Mouse (Mus musculus): ENCODE data around the gene Dmpk. TPM values are rescaled to one million over a fixed set of nuclear protein-coding genes. Genes with fewer than 3 reads are reported as not detected.
A peak's percentile ranks its signal among the peaks of the same experiment; 100 is the strongest.
"Not testable (repeated sequence)": the region's sequence is repeated elsewhere in the genome, so short reads cannot be mapped to it uniquely, and the experiment has no call there.

Gene Dmpk
- polyA plus RNA-seq, 1 experiment, result 120 TPM

DNA sequence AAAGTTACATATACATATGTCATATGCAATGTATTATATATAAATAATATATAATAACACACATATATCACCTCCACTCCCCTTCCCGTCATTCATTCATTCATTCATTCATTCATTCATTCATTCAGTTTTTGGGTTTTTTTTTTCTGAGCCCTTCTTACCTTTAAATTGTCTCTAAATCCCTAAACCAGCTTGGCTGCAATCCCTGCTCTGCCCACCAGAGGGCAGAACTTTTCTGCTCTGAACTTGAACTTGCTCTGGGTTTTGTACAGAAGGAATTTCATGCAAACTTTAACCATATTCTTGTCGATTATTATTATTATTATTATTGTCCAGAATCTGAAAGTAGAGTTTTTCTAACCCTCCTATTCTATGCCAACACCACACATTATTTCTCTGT, 14.9 kb upstream of the Dmpk start:
- Histone ChIP-seq H3K36me3 (ENCODE audit: control insufficient read depth, insufficient read depth) (no peaks in the 10 kb centered on the region), H3K27me3 (ENCODE audit: control insufficient read depth, insufficient read depth, insufficient read length) (peaks cover 18% of the 10 kb centered on the region), H3K4me3 (ENCODE audit: insufficient read depth, poor library complexity, severe bottlenecking) (no peak overlapping the region), H3K79me2 (ENCODE audit: control insufficient read depth, insufficient read depth) (no peaks in the 10 kb centered on the region), H3ac (ENCODE audit: control insufficient read depth, insufficient read length, low read depth) (no peak overlapping the region), H3K79me3 (ENCODE audit: low read depth) (no peaks in the 10 kb centered on the region)
- no peak for TF ChIP-seq MAX (IDR thresholded peaks at IDR 0.05)
- TF ChIP-seq CEBPB (IDR thresholded peaks at IDR 0.05; ENCODE audit: low read depth), result no peak
- peak; percentile 13 for TF ChIP-seq CTCF (IDR thresholded peaks at IDR 0.05; ENCODE audit: control insufficient read depth, insufficient read depth, insufficient read length)
- TF ChIP-seq USF1 (IDR thresholded peaks at IDR 0.05; ENCODE audit: low read depth), result no peak

DNA sequence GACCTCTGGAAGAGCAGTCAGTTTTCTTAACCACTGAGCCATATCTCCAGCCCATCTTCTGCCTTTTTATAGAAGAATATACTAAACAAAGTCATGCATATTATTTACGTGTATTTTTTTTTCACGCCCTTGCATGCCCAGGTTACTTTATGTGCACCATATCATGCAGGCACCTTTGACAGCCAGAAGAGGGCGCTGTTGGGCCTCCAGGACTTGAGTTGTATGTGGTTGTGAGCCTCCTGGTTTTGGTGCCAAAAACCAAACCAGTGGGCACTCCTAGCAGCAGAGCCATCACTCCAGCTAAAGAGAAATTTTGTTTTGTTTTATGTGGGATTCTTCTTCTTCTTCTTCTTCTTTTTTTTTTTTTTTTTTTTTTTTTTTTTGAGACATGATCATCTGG, 14.1 kb upstream of the Dmpk start:
- no peak overlapping the region for H3ac ChIP-seq (ENCODE audit: control insufficient read depth, insufficient read length, low read depth)
- H3K79me2 ChIP-seq (ENCODE audit: control insufficient read depth, insufficient read depth), result no peaks in the 10 kb centered on the region
- no peak for TF ChIP-seq MYOD1 (IDR thresholded peaks at IDR 0.05; ENCODE audit: control insufficient read depth, insufficient read length, low read depth)
- TF ChIP-seq MAX (IDR thresholded peaks at IDR 0.05), result no peak
- no peak for TF ChIP-seq USF1 (IDR thresholded peaks at IDR 0.05; ENCODE audit: low read depth)
- no peaks in the 10 kb centered on the region for H3K79me3 ChIP-seq (ENCODE audit: low read depth)
- peaks cover 18% of the 10 kb centered on the region for H3K27me3 ChIP-seq (ENCODE audit: control insufficient read depth, insufficient read depth, insufficient read length)
- no peak overlapping the region for H3K4me3 ChIP-seq (ENCODE audit: insufficient read depth, poor library complexity, severe bottlenecking)
- H3K36me3 ChIP-seq (ENCODE audit: control insufficient read depth, insufficient read depth), result no peaks in the 10 kb centered on the region

DNA sequence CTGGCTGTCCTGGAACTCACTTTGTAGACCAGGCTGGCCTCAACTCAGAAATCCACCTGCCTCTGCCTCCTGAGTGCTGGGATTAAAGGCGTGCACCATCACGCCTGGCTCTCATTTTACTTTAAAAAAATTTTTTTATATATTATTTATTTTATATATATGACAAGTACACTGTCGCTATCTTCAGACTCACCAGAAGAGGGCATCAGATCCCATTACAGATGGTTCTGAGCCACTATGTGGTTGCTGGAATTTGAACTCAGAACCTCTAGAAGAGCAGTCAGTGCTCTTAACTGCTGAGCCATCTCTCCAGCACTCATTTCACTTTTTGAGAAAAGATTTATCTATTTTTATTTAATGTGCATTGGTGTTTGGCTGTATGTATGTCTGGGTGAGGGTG, 12.6 kb upstream of the Dmpk start:
- not testable (repeated sequence) for H3K4me3 ChIP-seq (ENCODE audit: insufficient read depth, poor library complexity, severe bottlenecking); H3K36me3 ChIP-seq (ENCODE audit: control insufficient read depth, insufficient read depth); H3ac ChIP-seq (ENCODE audit: control insufficient read depth, insufficient read length, low read depth); H3K27me3 ChIP-seq (ENCODE audit: control insufficient read depth, insufficient read depth, insufficient read length); H3K79me2 ChIP-seq (ENCODE audit: control insufficient read depth, insufficient read depth); H3K79me3 ChIP-seq (ENCODE audit: low read depth)

DNA sequence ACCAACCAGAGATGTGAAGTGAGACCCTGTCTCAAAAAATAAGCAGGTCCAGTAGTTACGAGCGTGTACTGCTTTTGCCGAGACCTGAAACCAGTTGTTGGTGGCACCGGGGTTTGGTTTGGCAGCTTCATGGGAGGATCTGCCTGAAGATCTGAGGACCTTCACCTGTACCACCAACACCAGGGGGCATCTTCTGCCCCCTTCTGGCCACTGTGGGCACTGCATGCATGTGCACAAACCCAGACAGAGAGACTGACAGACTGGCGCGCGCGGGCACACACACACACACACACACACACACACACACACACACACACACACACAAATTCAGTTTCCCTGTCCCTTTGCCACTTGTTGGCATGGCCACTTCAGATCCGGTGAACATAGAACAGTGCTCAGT, 10.1 kb upstream of the Dmpk start:
- H3K27me3 ChIP-seq (ENCODE audit: control insufficient read depth, insufficient read depth, insufficient read length), result no peaks in the 10 kb centered on the region
- peak; percentile 28 for TF ChIP-seq CTCF (IDR thresholded peaks at IDR 0.05; ENCODE audit: control insufficient read depth, insufficient read depth, insufficient read length)
- TF ChIP-seq FOSL1 (IDR thresholded peaks at IDR 0.05; ENCODE audit: insufficient read depth, low read length, poor library complexity, severe bottlenecking), result no peak
- no peak for TF ChIP-seq MAX (IDR thresholded peaks at IDR 0.05)
- no peak for TF ChIP-seq MYOD1 (IDR thresholded peaks at IDR 0.05; ENCODE audit: control insufficient read depth, insufficient read length, low read depth)
- no peak overlapping the region for H3K4me3 ChIP-seq (ENCODE audit: insufficient read depth, poor library complexity, severe bottlenecking)
- no peak overlapping the region for H3ac ChIP-seq (ENCODE audit: control insufficient read depth, insufficient read length, low read depth)
- H3K36me3 ChIP-seq (ENCODE audit: control insufficient read depth, insufficient read depth), result peaks cover 6% of the 10 kb centered on the region
- peaks cover 33% of the 10 kb centered on the region for H3K79me2 ChIP-seq (ENCODE audit: control insufficient read depth, insufficient read depth)
- H3K79me3 ChIP-seq (ENCODE audit: low read depth), result peaks cover 18% of the 10 kb centered on the region

DNA sequence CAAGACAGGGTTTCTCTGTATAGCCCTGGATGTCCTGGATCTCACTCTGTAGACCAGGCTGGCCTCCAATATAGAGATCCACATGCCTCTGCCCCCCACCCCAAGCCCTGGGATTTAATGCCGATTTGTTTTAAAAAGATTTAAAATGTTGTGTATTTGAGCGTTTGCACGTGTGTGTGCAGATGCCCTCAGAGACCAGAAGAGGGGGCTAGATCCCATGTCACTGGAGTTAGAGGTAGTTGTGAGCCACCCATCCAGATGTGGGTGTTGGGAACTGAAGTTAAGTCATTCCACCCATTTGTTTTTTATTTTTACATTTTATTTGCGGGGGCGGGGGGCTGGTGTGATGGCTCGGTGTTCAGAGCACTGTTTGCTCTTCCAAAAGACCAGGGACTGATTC, 9.2 kb upstream of the Dmpk start:
- TF ChIP-seq MYOG (IDR thresholded peaks at IDR 0.05; ENCODE audit: control insufficient read depth, extremely low read depth, insufficient read length), result no peak
- TF ChIP-seq CEBPB (IDR thresholded peaks at IDR 0.05; ENCODE audit: low read depth), result no peak
- no peak for TF ChIP-seq CTCF (IDR thresholded peaks at IDR 0.05; ENCODE audit: control insufficient read depth, insufficient read depth, insufficient read length)
- no peak for TF ChIP-seq MAX (IDR thresholded peaks at IDR 0.05)
- no peak for TF ChIP-seq MYOD1 (IDR thresholded peaks at IDR 0.05; ENCODE audit: control insufficient read depth, insufficient read length, low read depth)
- no peak for TF ChIP-seq USF1 (IDR thresholded peaks at IDR 0.05; ENCODE audit: low read depth)
- TF ChIP-seq FOSL1 (IDR thresholded peaks at IDR 0.05; ENCODE audit: insufficient read depth, low read length, poor library complexity, severe bottlenecking), result no peak

DNA sequence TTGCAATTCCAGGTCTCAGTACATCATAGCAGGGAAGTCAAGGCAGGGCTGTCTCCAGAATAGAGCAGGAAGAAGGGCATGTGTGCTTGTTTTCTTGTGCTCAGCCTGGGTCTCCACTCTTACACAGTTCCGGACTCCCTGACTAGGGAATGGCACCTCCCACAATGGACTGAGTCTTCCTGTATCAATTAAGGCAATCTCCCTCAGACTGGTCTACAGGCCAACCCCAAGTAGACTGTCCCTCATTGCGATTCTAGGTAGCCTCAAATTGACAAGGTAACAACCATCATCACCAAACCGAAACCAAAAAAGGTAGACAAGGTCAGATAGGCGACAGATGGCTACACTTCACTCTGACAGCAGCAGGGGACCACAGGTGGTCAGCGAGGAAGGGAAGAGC, 8.4 kb upstream of the Dmpk start:
- TF ChIP-seq FOSL1 (IDR thresholded peaks at IDR 0.05; ENCODE audit: insufficient read depth, low read length, poor library complexity, severe bottlenecking) (no peak), MAX (IDR thresholded peaks at IDR 0.05) (no peak), USF1 (IDR thresholded peaks at IDR 0.05; ENCODE audit: low read depth) (no peak), CEBPB (IDR thresholded peaks at IDR 0.05; ENCODE audit: low read depth) (no peak), MYOD1 (IDR thresholded peaks at IDR 0.05; ENCODE audit: control insufficient read depth, insufficient read length, low read depth) (no peak), CTCF (IDR thresholded peaks at IDR 0.05; ENCODE audit: control insufficient read depth, insufficient read depth, insufficient read length) (no peak), MYOG (IDR thresholded peaks at IDR 0.05; ENCODE audit: control insufficient read depth, extremely low read depth, insufficient read length) (no peak)
- no peaks in the 10 kb centered on the region for H3K27me3 ChIP-seq (ENCODE audit: control insufficient read depth, insufficient read depth, insufficient read length)
- H3K79me2 ChIP-seq (ENCODE audit: control insufficient read depth, insufficient read depth), result peaks cover 51% of the 10 kb centered on the region
- H3K36me3 ChIP-seq (ENCODE audit: control insufficient read depth, insufficient read depth), result peaks cover 11% of the 10 kb centered on the region
- H3K79me3 ChIP-seq (ENCODE audit: low read depth), result peaks cover 27% of the 10 kb centered on the region
- no peak overlapping the region for H3ac ChIP-seq (ENCODE audit: control insufficient read depth, insufficient read length, low read depth)
- H3K4me3 ChIP-seq (ENCODE audit: insufficient read depth, poor library complexity, severe bottlenecking), result no peak overlapping the region

More for the DNA sequence above, 9.2 kb upstream of the Dmpk start:
- H3K27me3 ChIP-seq (ENCODE audit: control insufficient read depth, insufficient read depth, insufficient read length), result no peaks in the 10 kb centered on the region
- H3K79me2 ChIP-seq (ENCODE audit: control insufficient read depth, insufficient read depth), result peaks cover 43% of the 10 kb centered on the region
- H3K4me3 ChIP-seq (ENCODE audit: insufficient read depth, poor library complexity, severe bottlenecking), result no peak overlapping the region
- H3ac ChIP-seq (ENCODE audit: control insufficient read depth, insufficient read length, low read depth), result no peak overlapping the region
- peaks cover 11% of the 10 kb centered on the region for H3K36me3 ChIP-seq (ENCODE audit: control insufficient read depth, insufficient read depth)
- H3K79me3 ChIP-seq (ENCODE audit: low read depth), result peaks cover 25% of the 10 kb centered on the region

All from C2C12 (cell line).